Mouse (Mus musculus) B cell, adult (primary cell): ENCODE measurements around the gene Tmem89. TPM values are rescaled to one million over a fixed set of nuclear protein-coding genes. Genes with fewer than 3 reads are reported as not detected.

Experiments used
- total RNA-seq: library from RNA; stranded (reverse); gene quantifications from 4 replicates; pipeline ENCODE4 v1.2.4, GENCODE M21; 2023; ENCODE audit not compliant: inconsistent age

Tmem89 gene
- total RNA-seq: not detected in 4 replicates

GRCm38 (mm10) chr9:108914491-108914890, at the start of gene Tmem89:
Gene Tmem89, plus strand, starts transcription at chr9:108914619.

GRCm38 (mm10) chr9:108936418-108937364, 22.3 kb downstream of the Tmem89 start, which contains the start of gene Uqcrc1:
Gene Uqcrc1, plus strand, starts transcription at chr9:108936633.

DNA sequence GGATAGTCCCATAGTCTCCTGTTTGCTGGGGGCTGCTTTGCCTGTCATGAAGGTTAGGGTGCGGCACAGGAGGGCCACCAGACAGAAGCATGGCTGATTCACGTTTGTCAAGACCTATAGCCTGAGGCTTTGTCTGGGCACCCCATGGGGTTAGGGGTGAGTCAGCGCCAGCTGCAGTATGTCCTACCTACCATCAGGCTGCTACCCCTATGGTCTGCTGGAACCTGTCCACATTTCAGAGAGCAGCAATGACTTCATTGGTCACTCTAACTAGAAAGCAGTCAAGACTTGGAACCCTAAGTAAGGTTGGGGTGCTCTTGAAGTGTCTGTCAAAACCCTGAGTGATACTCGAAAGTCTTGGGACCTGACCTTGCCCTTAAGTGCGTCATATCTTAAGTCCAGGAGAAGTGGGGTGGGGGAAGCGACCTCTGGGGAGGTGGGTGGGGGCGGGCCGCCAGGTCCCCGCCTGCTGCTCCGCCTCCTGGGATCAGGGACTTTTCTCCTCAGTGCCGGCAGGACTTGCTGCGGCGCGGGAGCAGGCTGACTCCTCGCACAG, 38.7 kb downstream of the Tmem89 start, which contains the start of gene Col7a1:
Gene Col7a1, plus strand, starts transcription at position 506 of the 556 bp plus-strand sequence.

Other genes with a start within 250 kb of the Tmem89 start
- gene Prkar2a, start 225.3 kb upstream of the Tmem89 start, total RNA-seq: 8.5 to 10.4 TPM (median 9.6 TPM) in 4 replicates
- gene Ip6k2, start 130.8 kb upstream of the Tmem89 start, total RNA-seq: 61.0 to 68.4 TPM (median 65.1 TPM) in 4 replicates
- gene Nckipsd, start 106.3 kb upstream of the Tmem89 start, total RNA-seq: 15.7 to 21.5 TPM (median 17.9 TPM) in 4 replicates
- gene Celsr3, start 88.3 kb upstream of the Tmem89 start, total RNA-seq: 0.06 to 0.09 TPM in 2 of 4 replicates, not detected in the others
- 9.4 to 15.0 TPM (median 10.4 TPM) in 4 replicates for gene Slc26a6, start 61.3 kb upstream of the Tmem89 start, total RNA-seq
- gene Uqcrc1, start 22.0 kb downstream of the Tmem89 start, total RNA-seq: 160 to 191 TPM (median 173 TPM) in 4 replicates
- gene Col7a1, start 39.0 kb downstream of the Tmem89 start, total RNA-seq: 2.9 to 7.1 TPM (median 4.6 TPM) in 4 replicates
- gene Ucn2, start 71.4 kb downstream of the Tmem89 start, total RNA-seq: 0.45 to 0.74 TPM (median 0.64 TPM) in 3 of 4 replicates, not detected in the other
- 26.1 to 36.7 TPM (median 28.4 TPM) in 4 replicates for gene Pfkfb4, start 77.2 kb downstream of the Tmem89 start, total RNA-seq
- gene Shisa5, start 123.9 kb downstream of the Tmem89 start, total RNA-seq: 1,721 to 2,235 TPM (median 1,997 TPM) in 4 replicates
- 9.9 to 16.9 TPM (median 14.7 TPM) in 4 replicates for gene Trex1, start 145.1 kb downstream of the Tmem89 start, total RNA-seq
- gene Atrip, start 159.5 kb downstream of the Tmem89 start, total RNA-seq: 32.4 to 38.0 TPM (median 36.4 TPM) in 4 replicates
- gene Ccdc51, start 167.9 kb downstream of the Tmem89 start, total RNA-seq: 7.4 to 10.1 TPM (median 9.6 TPM) in 4 replicates
- gene Tma7, start 168.0 kb downstream of the Tmem89 start, total RNA-seq: 302 to 333 TPM (median 324 TPM) in 4 replicates
- gene Plxnb1, start 180.8 kb downstream of the Tmem89 start, total RNA-seq: 0.24 to 0.51 TPM (median 0.28 TPM) in 4 replicates
- gene Fbxw21, start 247.4 kb downstream of the Tmem89 start, total RNA-seq: not detected in 4 replicates